Mouse (Mus musculus) myocyte (in vitro differentiated cells): ENCODE data around the gene Tenm4. TPM values are rescaled to one million over a fixed set of nuclear protein-coding genes. Genes with fewer than 3 reads are reported as not detected.

Source experiments
- H3K27me3 ChIP-seq: one replicate; pipeline ENCODE4 v1.6.1; 2011; ENCODE audit not compliant: control insufficient read depth, insufficient read depth, insufficient read length
- H3K36me3 ChIP-seq: one replicate; pipeline ENCODE4 v1.6.1; 2011; ENCODE audit not compliant: control insufficient read depth, insufficient read depth
- H3K4me2 ChIP-seq: one replicate; pipeline ENCODE4 v1.6.1; 2011; ENCODE audit warnings: low read depth, control low read depth
- H3K4me3 ChIP-seq: one replicate; pipeline ENCODE4 v1.5.1; 2011; ENCODE audit warnings: mild to moderate bottlenecking, control low read depth, moderate library complexity
- H3K79me2 ChIP-seq: one replicate; pipeline ENCODE4 v1.6.1; 2011; ENCODE audit not compliant: control insufficient read depth, insufficient read depth
- H3ac ChIP-seq: one replicate; pipeline ENCODE4 v1.6.1; 2011; ENCODE audit not compliant: control insufficient read depth, insufficient read length
- CEBPB ChIP-seq: IDR thresholded peaks from 2 replicates; pipeline ENCODE4 v1.6.1; 2011; ENCODE audit warnings: mild to moderate bottlenecking, moderate library complexity; ENCODE audit not compliant: poor library complexity, insufficient read depth, severe bottlenecking
- E2F4 ChIP-seq: IDR thresholded peaks from one replicate; pipeline ENCODE4 v1.6.1; 2011; ENCODE audit warnings: mild to moderate bottlenecking, control low read depth, moderate library complexity; ENCODE audit not compliant: insufficient read depth
- MAX ChIP-seq: IDR thresholded peaks from one replicate; pipeline ENCODE4 v1.6.1; 2011; ENCODE audit warnings: low read depth, mild to moderate bottlenecking, control low read depth
- MYOD1 ChIP-seq, 3 experiments: IDR thresholded peaks; one replicate each; pipeline ENCODE4 v1.6.1; 2011; ENCODE audit warnings: control low read depth in 2 of 3, low read depth in 2 of 3, mild to moderate bottlenecking in 2 of 3, moderate library complexity in 1 of 3; ENCODE audit not compliant: insufficient read length in 2 of 3, control insufficient read depth in 1 of 3
- MYOG ChIP-seq, 3 experiments: IDR thresholded peaks; one replicate each; pipeline ENCODE4 v1.6.1; 2011; ENCODE audit warnings: control low read depth in 2 of 3, low read depth in 2 of 3, mild to moderate bottlenecking in 2 of 3; ENCODE audit not compliant: insufficient read length in 2 of 3, control insufficient read depth in 1 of 3, insufficient read depth in 1 of 3
- POLR2A ChIP-seq: IDR thresholded peaks from one replicate; pipeline ENCODE4 v1.6.1; 2011; ENCODE audit warnings: low read depth, mild to moderate bottlenecking, control low read depth, moderate library complexity; ENCODE audit not compliant: insufficient read length
- POLR2AphosphoS2 ChIP-seq: IDR thresholded peaks from one replicate; pipeline ENCODE4 v1.6.1; 2011; ENCODE audit warnings: low read depth, control low read depth; ENCODE audit not compliant: insufficient read length
- REST ChIP-seq: IDR thresholded peaks from one replicate; pipeline ENCODE4 v1.6.1; 2011; ENCODE audit warnings: mild to moderate bottlenecking, control low read depth, moderate library complexity; ENCODE audit not compliant: insufficient read depth, insufficient read length
- SRF ChIP-seq: IDR thresholded peaks from one replicate; pipeline ENCODE4 v1.6.1; 2011; ENCODE audit warnings: low read depth; ENCODE audit not compliant: control insufficient read depth, insufficient read length
- TCF12 ChIP-seq: IDR thresholded peaks from one replicate; pipeline ENCODE4 v1.6.1; 2011; ENCODE audit warnings: mild to moderate bottlenecking, control low read depth; ENCODE audit not compliant: poor library complexity, insufficient read depth, severe bottlenecking
- TCF3 ChIP-seq: IDR thresholded peaks from one replicate; pipeline ENCODE4 v1.6.1; 2011; ENCODE audit warnings: low read depth, control low read depth; ENCODE audit not compliant: insufficient read length
- USF1 ChIP-seq: IDR thresholded peaks from one replicate; pipeline ENCODE4 v1.6.1; 2011; ENCODE audit warnings: low read depth, mild to moderate bottlenecking, control low read depth, moderate library complexity
- polyA plus RNA-seq: library from polyadenylated mRNA; unstranded; fragments of >200 nt; fragmentation: generic; extraction: Trizol; gene quantifications from one replicate; pipeline ENCODE4 v1.2.1, GENCODE M21; 2012; ENCODE audit warnings: missing spikeins

Tenm4 gene
- polyA plus RNA-seq, 1 experiment, result 10.9 TPM

- no peaks in the 10 kb centered on the region for H3K79me2 ChIP-seq
- no peak overlapping the region for H3ac ChIP-seq
- no peak overlapping the region for H3K4me3 ChIP-seq
- no peaks in the 10 kb centered on the region for H3K36me3 ChIP-seq
- H3K27me3 ChIP-seq, result no peaks in the 10 kb centered on the region
- H3K4me2 ChIP-seq, result no peak overlapping the region
- TF ChIP-seq MYOD1 (IDR thresholded peaks at IDR 0.05; ENCODE audit: control insufficient read depth in 1 of 3, insufficient read length in 2 of 3, low read depth in 2 of 3) (no peak), TCF12 (no peak), E2F4 (no peak), CEBPB (no peak), USF1 (peak; percentile 67)
Measured at GRCm38 (mm10) chr7:96519216-96519615, 348.2 kb downstream of the Tenm4 start.

DNA sequence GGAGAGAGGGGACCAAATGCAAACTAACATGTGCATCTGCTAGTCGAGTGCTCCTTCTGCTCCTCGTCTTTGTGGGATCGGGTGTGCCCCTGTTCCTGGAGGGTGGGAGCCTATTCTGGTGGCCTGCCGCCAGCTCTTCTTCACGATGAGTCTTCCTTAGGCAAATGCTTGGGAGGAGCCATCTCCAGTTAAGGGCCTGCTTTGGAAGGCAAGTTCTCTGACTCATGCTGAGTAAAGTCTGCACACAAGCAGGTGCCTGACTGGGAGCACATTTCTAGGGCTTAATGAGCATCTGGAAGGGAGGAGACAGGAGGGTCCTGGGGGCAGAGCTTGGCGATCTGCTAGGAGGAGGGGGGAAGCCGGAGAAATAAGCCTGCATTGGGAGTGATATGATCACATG is 350.9 kb downstream of the Tenm4 start:
- Histone ChIP-seq H3K4me3 (no peak overlapping the region), H3K36me3 (no peaks in the 10 kb centered on the region), H3K27me3 (no peaks in the 10 kb centered on the region), H3K79me2 (no peaks in the 10 kb centered on the region), H3ac (no peak overlapping the region), H3K4me2 (peak overlapping the region; percentile 30)
- TF ChIP-seq MAX, result no peak
- peak in 2 of 3 experiments; percentile 36 to 47 for TF ChIP-seq MYOD1 (IDR thresholded peaks at IDR 0.05; ENCODE audit: control insufficient read depth in 1 of 3, insufficient read length in 2 of 3, low read depth in 2 of 3)

- TF ChIP-seq MYOG (IDR thresholded peaks at IDR 0.05; ENCODE audit: control insufficient read depth in 1 of 3, insufficient read depth in 1 of 3, insufficient read length in 2 of 3, low read depth in 2 of 3) (no peak), POLR2AphosphoS2 (no peak), MYOD1 (IDR thresholded peaks at IDR 0.05; ENCODE audit: control insufficient read depth in 1 of 3, insufficient read length in 2 of 3, low read depth in 2 of 3) (no peak), USF1 (no peak), MAX (no peak), TCF12 (no peak), REST (no peak)
- Histone ChIP-seq H3ac (no peak overlapping the region), H3K27me3 (no peaks in the 10 kb centered on the region), H3K36me3 (no peaks in the 10 kb centered on the region), H3K4me2 (peak overlapping the region; percentile 2), H3K4me3 (no peak overlapping the region), H3K79me2 (no peaks in the 10 kb centered on the region)
Measured at GRCm38 (mm10) chr7:96523673-96524072, 352.6 kb downstream of the Tenm4 start.

DNA sequence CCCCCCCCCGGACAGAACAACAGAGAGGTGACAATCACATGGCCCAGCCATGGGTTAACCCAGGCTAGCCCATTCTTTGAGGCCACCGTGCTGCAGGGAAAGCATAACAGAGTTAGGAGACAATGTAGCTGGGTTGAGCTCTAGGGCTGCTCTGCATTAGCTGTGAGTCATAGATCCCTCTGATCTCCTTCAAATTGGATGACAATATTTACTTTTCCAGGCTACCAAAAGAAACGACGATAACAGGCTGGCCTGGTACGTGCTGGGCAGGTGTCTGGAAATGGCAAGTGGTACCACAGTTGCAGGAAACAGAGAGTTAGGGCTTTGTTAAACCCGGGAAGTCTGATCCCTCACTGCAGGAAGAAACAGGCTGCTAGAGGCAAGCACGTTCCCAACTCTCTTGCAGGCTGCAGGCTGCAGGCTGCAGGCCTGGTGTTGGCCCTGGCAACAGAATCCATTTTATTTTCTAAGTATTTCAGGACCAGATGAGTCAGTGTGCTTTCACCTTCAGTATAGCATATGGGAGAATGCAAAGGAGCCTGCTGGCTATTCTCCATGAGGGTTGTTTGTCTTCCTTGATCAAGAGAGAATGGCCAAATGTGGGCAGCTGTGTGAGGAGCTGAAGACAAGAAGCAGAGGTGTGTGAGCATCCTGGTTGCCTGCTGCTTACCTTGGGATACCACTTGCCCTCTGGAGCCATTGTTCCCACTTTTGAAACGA is 353.6 kb downstream of the Tenm4 start:
- TF ChIP-seq MYOG (IDR thresholded peaks at IDR 0.05; ENCODE audit: control insufficient read depth in 1 of 3, insufficient read depth in 1 of 3, insufficient read length in 2 of 3, low read depth in 2 of 3) (no peak), TCF3 (no peak), REST (no peak), SRF (no peak), TCF12 (no peak), MAX (no peak), CEBPB (no peak)
- Histone ChIP-seq H3K36me3 (no peaks in the 10 kb centered on the region), H3K4me2 (peak overlapping the region; percentile 12), H3ac (no peak overlapping the region), H3K27me3 (no peaks in the 10 kb centered on the region), H3K79me2 (no peaks in the 10 kb centered on the region), H3K4me3 (no peak overlapping the region)

GRCm38 (mm10) chr7:96525344-96525743 is 354.3 kb downstream of the Tenm4 start:
- H3K36me3 ChIP-seq, result no peaks in the 10 kb centered on the region
- H3K79me2 ChIP-seq, result no peaks in the 10 kb centered on the region
- no peak overlapping the region for H3ac ChIP-seq
- H3K4me3 ChIP-seq, result no peak overlapping the region
- no peak overlapping the region for H3K4me2 ChIP-seq
- no peaks in the 10 kb centered on the region for H3K27me3 ChIP-seq
- TF ChIP-seq SRF (no peak), POLR2AphosphoS2 (no peak), POLR2A (no peak), MYOG (IDR thresholded peaks at IDR 0.05; ENCODE audit: control insufficient read depth in 1 of 3, insufficient read depth in 1 of 3, insufficient read length in 2 of 3, low read depth in 2 of 3) (no peak)
